Mouse (Mus musculus) thymus, adult 2 months (tissue): ENCODE results near the gene Lgsn. TPM values are rescaled to one million over a fixed set of nuclear protein-coding genes. Genes with fewer than 3 reads are reported as not detected.

ENCODE experiments used
- DNase-seq: peaks from one replicate; pipeline ENCODE4 v3.0.0; 2021
- H3K27ac ChIP-seq: fragments of 200-500 bp; 2 replicates; pipeline ENCODE4 v1.5.1; 2012; ENCODE audit warnings: low read length, control low read depth; ENCODE audit not compliant: control insufficient read depth, insufficient read depth
- H3K27me3 ChIP-seq: fragments of 200-500 bp; 2 replicates; pipeline ENCODE4 v1.6.1; 2012; ENCODE audit warnings: mild to moderate bottlenecking, low read length, moderate library complexity, mixed read lengths; ENCODE audit not compliant: control insufficient read depth, insufficient read depth
- H3K36me3 ChIP-seq: fragments of 200-500 bp; 2 replicates; pipeline ENCODE4 v1.6.1; 2012; ENCODE audit warnings: mild to moderate bottlenecking, low read length, moderate library complexity; ENCODE audit not compliant: control insufficient read depth, insufficient read depth
- H3K4me1 ChIP-seq: fragments of 200-500 bp; replicated peaks from 2 replicates; pipeline ENCODE4 v1.6.1; 2012; ENCODE audit warnings: low read length; ENCODE audit not compliant: control insufficient read depth, insufficient read depth
- H3K4me3 ChIP-seq: fragments of 200-500 bp; 2 replicates; pipeline ENCODE4 v1.5.1; 2012; ENCODE audit warnings: mild to moderate bottlenecking, low read length, control low read depth, moderate library complexity; ENCODE audit not compliant: control insufficient read depth, insufficient read depth
- CTCF ChIP-seq: fragments of 200-500 bp; IDR thresholded peaks from 2 replicates; pipeline ENCODE4 v1.5.1; 2012; ENCODE audit warnings: mild to moderate bottlenecking, control low read depth, low read length, moderate library complexity, borderline replicate concordance; ENCODE audit not compliant: control insufficient read depth, poor library complexity, insufficient read depth; ENCODE audit errors: extremely low read depth
- POLR2A ChIP-seq: fragments of 200-500 bp; IDR thresholded peaks from 2 replicates; pipeline ENCODE4 v1.6.1; 2012; ENCODE audit warnings: mild to moderate bottlenecking, low read length, control low read depth, moderate library complexity; ENCODE audit not compliant: control insufficient read depth, poor library complexity, insufficient read depth; ENCODE audit errors: extremely low read depth
- WGBS: fragments of 180-500 bp; shearing (Covaris S2); methylation state at CpG from one replicate; pipeline ENCODE4 v1.1.7; 2018; 5-methylcytosine and 5-hydroxymethylcytosine counted together
- polyA plus RNA-seq: library from polyadenylated mRNA; depleted of rRNA; stranded (reverse); fragments of >200 nt; gene quantifications from 2 replicates; pipeline ENCODE4 v1.2.3, GENCODE M21; 2012

Gene Lgsn
- polyA plus RNA-seq, 1 experiment: not detected

GRCm38 (mm10) chr1:31175401-31175800, 800 bp upstream of the Lgsn start:
- TF ChIP-seq CTCF (no peak), POLR2A (no peak)
- H3K4me3 ChIP-seq: no peak overlapping the region
- DNase-seq: no peak
- no peaks in the 10 kb centered on the region for H3K36me3 ChIP-seq
- WGBS: 93% methylated on average over 3 of the region's 3 CpGs
- no peaks in the 10 kb centered on the region for H3K27me3 ChIP-seq
- H3K4me1 ChIP-seq: no peaks in the 10 kb centered on the region
- no peak overlapping the region for H3K27ac ChIP-seq

- Histone ChIP-seq H3K4me1 (no peaks in the 10 kb centered on the region), H3K36me3 (no peaks in the 10 kb centered on the region), H3K27me3 (no peaks in the 10 kb centered on the region), H3K4me3 (no peak overlapping the region), H3K27ac (no peak overlapping the region)
- DNase-seq: no peak
- 95% methylated on average over 1 of the region's 1 CpGs for WGBS
- TF ChIP-seq POLR2A (no peak), CTCF (no peak)
Observed at GRCm38 (mm10) chr1:31178264-31178663, 2.1 kb downstream of the Lgsn start.

- no peak overlapping the region for H3K4me3 ChIP-seq
- H3K36me3 ChIP-seq: no peaks in the 10 kb centered on the region
- no peak for DNase-seq
- no peaks in the 10 kb centered on the region for H3K27me3 ChIP-seq
- 86% methylated on average over 10 of the region's 10 CpGs for WGBS
- TF ChIP-seq CTCF (no peak), POLR2A (no peak)
- no peaks in the 10 kb centered on the region for H3K4me1 ChIP-seq
- no peak overlapping the region for H3K27ac ChIP-seq
Observed at GRCm38 (mm10) chr1:31190237-31190866, 14.2 kb downstream of the Lgsn start.

DNA sequence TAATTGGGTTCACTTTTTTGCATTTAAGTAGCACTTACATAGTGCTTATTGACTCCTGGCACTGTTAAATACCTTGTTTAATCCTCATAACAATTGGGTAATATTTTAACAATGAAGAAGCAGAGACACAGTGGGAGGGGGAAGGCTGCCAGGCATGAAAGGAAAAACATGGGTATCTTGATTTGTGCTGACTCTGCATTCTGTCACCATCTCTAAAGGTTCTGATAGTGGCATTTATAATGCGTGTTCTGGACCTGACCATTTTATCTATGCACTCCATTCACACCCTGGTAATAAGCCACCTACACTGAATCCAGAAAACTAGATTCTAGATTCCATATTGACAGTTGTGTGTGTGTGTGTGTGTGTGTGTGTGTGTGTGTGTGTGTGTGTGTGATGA, 19.4 kb downstream of the Lgsn start:
- Histone ChIP-seq H3K4me3 (no peak overlapping the region), H3K4me1 (no peaks in the 10 kb centered on the region), H3K27me3 (no peaks in the 10 kb centered on the region), H3K36me3 (no peaks in the 10 kb centered on the region), H3K27ac (no peak overlapping the region)
- TF ChIP-seq POLR2A: no peak
- TF ChIP-seq CTCF: no peak
- 89% methylated on average over 1 of the region's 1 CpGs for WGBS
- DNase-seq: no peak

GRCm38 (mm10) chr1:31196959-31197358, 20.8 kb downstream of the Lgsn start:
- 97% methylated on average over 3 of the region's 3 CpGs for WGBS

DNA sequence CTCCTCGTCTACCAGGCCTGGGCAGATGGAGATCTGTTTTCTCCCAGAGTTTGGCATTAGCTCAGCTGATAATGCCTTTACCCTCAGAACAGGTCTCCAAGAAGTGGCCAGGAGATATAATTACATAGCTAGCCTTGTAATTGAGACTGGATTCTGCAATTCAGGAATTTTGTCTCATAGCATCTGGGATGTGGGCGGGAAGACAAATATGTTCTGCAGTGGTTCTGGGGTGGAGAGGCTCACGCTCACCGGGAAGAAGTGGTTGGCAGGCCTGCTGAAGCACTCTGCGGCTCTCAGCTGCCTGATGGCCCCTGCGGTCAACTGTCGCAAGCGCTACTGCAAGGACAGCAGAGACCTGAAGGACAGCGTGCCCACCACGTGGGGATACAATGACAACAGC, 27.6 kb downstream of the Lgsn start:
- TF ChIP-seq POLR2A (no peak), CTCF (no peak)
- H3K36me3 ChIP-seq: no peaks in the 10 kb centered on the region
- H3K27ac ChIP-seq: no peak overlapping the region
- no peaks in the 10 kb centered on the region for H3K4me1 ChIP-seq
- H3K4me3 ChIP-seq: no peak overlapping the region
- 93% methylated on average over 10 of the region's 10 CpGs for WGBS
- DNase-seq: no peak
- no peaks in the 10 kb centered on the region for H3K27me3 ChIP-seq

More at GRCm38 (mm10) chr1:31196959-31197358, 20.8 kb downstream of the Lgsn start:
- Histone ChIP-seq H3K27me3 (no peaks in the 10 kb centered on the region), H3K36me3 (no peaks in the 10 kb centered on the region), H3K27ac (no peak overlapping the region), H3K4me3 (no peak overlapping the region), H3K4me1 (no peaks in the 10 kb centered on the region)
- no peak for DNase-seq
- TF ChIP-seq POLR2A (no peak), CTCF (no peak)

GRCm38 (mm10) chr1:31205346-31205745, 29.1 kb downstream of the Lgsn start:
- Histone ChIP-seq H3K27ac (no peak overlapping the region), H3K4me1 (no peaks in the 10 kb centered on the region), H3K36me3 (no peaks in the 10 kb centered on the region), H3K4me3 (no peak overlapping the region), H3K27me3 (no peaks in the 10 kb centered on the region)
- no peak for TF ChIP-seq CTCF
- TF ChIP-seq POLR2A: no peak
- no peak for DNase-seq
- WGBS: 91% methylated on average over 7 of the region's 7 CpGs
